Mouse (Mus musculus) heart, embryonic 15.5 days (tissue): ENCODE data around the gene Epha1. TPM values are rescaled to one million over a fixed set of nuclear protein-coding genes. Genes with fewer than 3 reads are reported as not detected.

Experiments
- ATAC-seq: fragments of 200-750 bp; cut with Nextera tagmentation; replicated peaks from 2 replicates; pipeline ENCODE4 v1.8.0; 2017; ENCODE audit warnings: low read depth, moderate TSS enrichment; ENCODE audit not compliant: insufficient number of reproducible peaks, insufficient read depth, low FRiP score
- H3K27ac ChIP-seq: fragments of 300-500 bp; sonication (generic); 2 replicates; pipeline ENCODE4 v1.5.1; 2015; ENCODE audit warnings: mild to moderate bottlenecking, inconsistent platforms
- H3K27me3 ChIP-seq: fragments of 300-500 bp; sonication (generic); 2 replicates; pipeline ENCODE4 v1.6.1; 2015; ENCODE audit warnings: inconsistent platforms
- H3K36me3 ChIP-seq: fragments of 300-500 bp; sonication (generic); 2 replicates; pipeline ENCODE4 v1.6.1; 2015; ENCODE audit warnings: mild to moderate bottlenecking, inconsistent platforms
- H3K4me1 ChIP-seq: fragments of 300-500 bp; sonication (generic); replicated peaks from 2 replicates; pipeline ENCODE4 v1.6.1; 2015; ENCODE audit warnings: inconsistent platforms
- H3K4me2 ChIP-seq: fragments of 300-500 bp; sonication (generic); 2 replicates; pipeline ENCODE4 v1.6.1; 2015; ENCODE audit warnings: inconsistent platforms, mild to moderate bottlenecking, moderate library complexity
- H3K4me3 ChIP-seq: fragments of 300-500 bp; sonication (generic); 2 replicates; pipeline ENCODE4 v1.5.1; 2015; ENCODE audit warnings: mild to moderate bottlenecking, inconsistent platforms
- H3K9ac ChIP-seq: fragments of 300-500 bp; sonication (generic); 2 replicates; pipeline ENCODE4 v1.6.1; 2015; ENCODE audit warnings: mild to moderate bottlenecking, inconsistent platforms
- H3K9me3 ChIP-seq: fragments of 300-500 bp; sonication (generic); replicated peaks from 2 replicates; pipeline ENCODE4 v1.6.1; 2016; ENCODE audit warnings: inconsistent platforms
- WGBS: fragments of 180-500 bp; shearing (Covaris S2); methylation state at CpG from one replicate; pipeline ENCODE4 v1.1.7; 2015; ENCODE audit warnings: mixed read lengths; 5-methylcytosine and 5-hydroxymethylcytosine counted together
- polyA plus RNA-seq: library from polyadenylated mRNA; unstranded; fragments of >200 nt; fragmentation: Nextera tagmentation; extraction: Ambion mirVana; gene quantifications from 2 replicates; pipeline ENCODE4 v1.2.1, GENCODE M21; 2015

Epha1 gene
- polyA plus RNA-seq, 1 experiment from 2014 or later: 2.2 TPM

DNA sequence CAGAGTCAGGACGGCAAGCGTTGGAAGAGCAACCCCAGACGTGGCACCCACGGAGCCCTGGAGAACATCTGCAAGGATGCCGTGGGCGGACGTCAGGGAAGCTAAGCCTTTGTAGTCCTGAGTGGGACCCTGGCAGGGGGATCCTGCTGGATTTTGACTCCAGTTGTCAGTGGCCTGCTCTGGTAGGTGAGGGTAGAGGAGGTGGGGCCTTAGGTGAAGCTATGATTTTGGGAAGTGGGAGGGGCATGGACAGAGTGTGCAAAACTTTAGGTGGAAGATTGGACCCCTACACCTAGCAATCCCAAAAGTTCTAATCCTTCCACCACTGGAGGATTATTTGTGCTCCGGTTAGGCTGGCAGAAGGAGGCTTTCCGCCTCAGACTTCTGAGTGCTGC is 650 bp downstream of the Epha1 start:
- H3K9me3 ChIP-seq: no peaks in the 10 kb centered on the region
- H3K4me1 ChIP-seq: peaks cover 67% of the 10 kb centered on the region
- H3K4me2 ChIP-seq: peak overlapping the region; percentile 91
- H3K27me3 ChIP-seq: no peaks in the 10 kb centered on the region
- H3K9ac ChIP-seq: peak overlapping the region; percentile 48
- H3K27ac ChIP-seq: peak overlapping the region; percentile 62
- 45% methylated on average over 9 of the region's 9 CpGs for WGBS
- peak overlapping the region; percentile 57 for H3K4me3 ChIP-seq
- no peak for ATAC-seq
- no peaks in the 10 kb centered on the region for H3K36me3 ChIP-seq

DNA sequence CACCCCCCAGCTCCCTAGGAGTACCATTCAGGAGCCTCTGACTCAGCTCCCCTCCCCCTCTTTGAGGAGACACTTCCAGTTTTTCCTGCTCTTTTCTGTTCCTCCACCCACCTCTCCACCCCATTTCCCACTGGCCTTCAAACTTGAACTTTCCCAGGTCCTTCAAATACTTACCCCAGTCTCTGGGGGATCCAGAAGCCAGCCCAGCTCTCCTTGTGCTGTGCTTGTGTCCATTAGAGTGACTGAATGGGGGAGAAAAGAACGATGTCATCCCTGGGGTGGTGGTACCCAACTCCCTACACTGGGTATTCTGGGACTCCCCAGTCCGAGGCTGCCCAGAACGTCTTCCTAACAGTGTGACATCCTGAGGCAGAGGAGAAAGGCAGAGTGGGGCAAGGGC is 1.1 kb downstream of the Epha1 start:
- WGBS: 39% methylated on average over 3 of the region's 3 CpGs
- ATAC-seq: no peak
- Histone ChIP-seq H3K9me3 (no peaks in the 10 kb centered on the region), H3K27me3 (no peaks in the 10 kb centered on the region), H3K4me2 (peak overlapping the region; percentile 91; the same call in 1 of the 2 replicates), H3K9ac (no peak overlapping the region), H3K4me1 (peaks cover 67% of the 10 kb centered on the region), H3K4me3 (peak overlapping the region; percentile 57; the same call in 1 of the 2 replicates), H3K36me3 (no peaks in the 10 kb centered on the region), H3K27ac (no peak overlapping the region)

DNA sequence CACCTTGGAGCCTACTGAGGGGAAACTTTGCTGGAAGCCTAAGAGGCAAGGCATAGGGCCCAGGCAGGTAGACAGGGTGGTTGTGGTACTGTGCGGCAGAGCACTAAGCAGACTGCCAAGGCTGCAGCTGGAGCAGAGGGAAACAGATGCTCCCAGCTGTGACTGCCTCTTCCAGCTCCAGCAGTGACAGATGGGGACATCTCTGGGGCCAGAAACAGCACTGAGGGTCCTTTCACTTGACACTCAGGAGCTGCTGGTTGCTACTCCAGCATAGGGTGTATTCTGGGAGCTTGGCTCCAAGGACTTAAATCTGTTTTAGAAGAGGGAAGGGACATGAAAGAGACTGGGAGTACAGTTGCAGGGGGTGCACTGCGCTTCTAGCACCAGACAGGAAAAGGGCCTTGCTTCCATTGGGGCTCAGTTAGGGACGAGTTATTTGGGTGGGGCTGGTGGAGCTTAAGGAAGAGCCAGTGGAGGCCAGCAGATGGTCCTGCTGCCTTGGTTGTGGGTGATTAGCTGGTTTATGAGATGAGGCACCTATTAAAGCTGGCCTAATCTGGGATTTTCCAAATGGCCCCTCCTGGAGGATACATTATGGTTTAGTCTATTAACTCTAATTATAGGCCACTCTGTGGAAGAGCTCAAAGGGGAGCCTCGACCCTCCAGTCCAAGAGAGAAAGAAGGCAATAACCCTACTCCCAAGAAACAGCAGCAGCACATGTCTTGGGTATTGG is 2.3 kb downstream of the Epha1 start:
- ATAC-seq: no peak
- no peak overlapping the region for H3K9ac ChIP-seq
- H3K4me1 ChIP-seq: peaks cover 56% of the 10 kb centered on the region
- no peaks in the 10 kb centered on the region for H3K27me3 ChIP-seq
- no peak overlapping the region for H3K4me3 ChIP-seq
- no peaks in the 10 kb centered on the region for H3K9me3 ChIP-seq
- H3K4me2 ChIP-seq: no peak overlapping the region
- 62% methylated on average over 4 of the region's 4 CpGs for WGBS
- H3K36me3 ChIP-seq: no peaks in the 10 kb centered on the region
- peak overlapping the region; percentile 18; the same call in 1 of the 2 replicates for H3K27ac ChIP-seq

DNA sequence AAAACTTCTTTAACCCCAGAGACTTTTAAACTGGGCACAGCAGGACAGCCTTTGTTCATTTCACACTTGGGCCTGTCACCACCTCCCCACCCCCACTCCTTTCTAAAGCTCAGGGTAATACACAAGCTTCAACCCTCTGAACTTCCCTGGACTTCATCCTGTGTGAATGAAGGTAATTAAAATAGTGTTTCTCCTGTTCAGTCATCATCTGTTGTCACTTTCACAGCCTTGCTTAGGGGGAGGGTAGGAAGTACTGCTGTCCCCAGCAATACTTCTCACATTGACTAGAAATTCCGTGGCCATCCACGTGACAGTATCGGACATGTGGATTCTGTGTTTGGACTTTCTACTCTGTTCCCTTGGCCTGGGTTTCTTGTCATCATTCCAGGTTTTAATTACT is 3.2 kb downstream of the Epha1 start:
- H3K4me1 ChIP-seq: peaks cover 47% of the 10 kb centered on the region

DNA sequence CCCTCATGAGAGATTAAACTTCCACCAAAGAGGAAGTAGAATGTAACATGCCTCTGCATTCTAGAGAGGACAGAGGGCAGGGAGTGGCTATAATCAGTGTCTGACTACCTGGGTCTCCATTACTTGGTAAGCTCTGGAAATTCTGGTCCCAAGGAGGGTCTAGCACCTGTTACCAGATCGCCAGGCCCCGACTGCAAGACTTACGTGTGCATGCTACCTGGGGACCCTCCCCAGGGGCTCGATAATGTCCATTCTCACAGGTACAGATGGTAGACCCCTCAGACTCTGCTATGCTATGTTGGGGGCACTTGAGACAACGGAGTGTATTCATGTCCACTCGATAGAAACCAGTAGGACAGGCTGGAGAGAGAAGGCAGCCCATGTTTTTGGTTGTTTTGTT is 7.9 kb downstream of the Epha1 start:
- Histone ChIP-seq H3K27ac (no peak overlapping the region), H3K4me1 (peaks cover 33% of the 10 kb centered on the region), H3K27me3 (no peaks in the 10 kb centered on the region), H3K9me3 (no peaks in the 10 kb centered on the region), H3K9ac (no peak overlapping the region), H3K4me2 (no peak overlapping the region), H3K36me3 (peaks cover 11% of the 10 kb centered on the region; the same call in 1 of the 2 replicates), H3K4me3 (no peak overlapping the region)
- 82% methylated on average over 6 of the region's 6 CpGs for WGBS
- no peak for ATAC-seq

More for the DNA sequence above, 3.2 kb downstream of the Epha1 start:
- peak overlapping the region; percentile 24; the same call in 1 of the 2 replicates for H3K27ac ChIP-seq
- H3K4me2 ChIP-seq: no peak overlapping the region
- no peak overlapping the region for H3K4me3 ChIP-seq
- no peaks in the 10 kb centered on the region for H3K36me3 ChIP-seq
- no peak; the same call in 1 of the 2 replicates for ATAC-seq
- WGBS: 21% methylated on average over 3 of the region's 3 CpGs
- H3K9ac ChIP-seq: no peak overlapping the region
- no peaks in the 10 kb centered on the region for H3K27me3 ChIP-seq
- no peaks in the 10 kb centered on the region for H3K9me3 ChIP-seq

DNA sequence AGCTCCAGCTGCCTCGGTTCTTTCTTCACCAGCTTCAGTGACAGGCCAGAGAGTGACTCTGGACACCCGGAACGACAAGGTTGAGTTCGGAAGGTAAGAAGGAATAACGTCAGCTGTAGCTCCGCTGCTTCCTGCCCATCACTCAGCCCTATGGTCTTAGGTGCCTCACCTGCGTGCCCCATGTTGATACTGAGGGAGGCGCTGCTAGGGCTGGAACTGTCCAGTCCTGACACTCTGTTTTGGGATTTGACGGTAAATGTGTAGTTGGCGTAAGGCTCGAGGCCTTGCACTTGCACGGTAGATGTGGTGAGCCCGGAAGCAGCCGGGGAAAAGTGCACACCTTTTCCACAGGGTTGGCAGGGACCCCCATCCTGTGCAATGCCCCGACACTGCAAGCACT is 8.5 kb downstream of the Epha1 start:
- 83% methylated on average over 15 of the region's 15 CpGs for WGBS
- H3K4me1 ChIP-seq: peaks cover 34% of the 10 kb centered on the region
- H3K9me3 ChIP-seq: no peaks in the 10 kb centered on the region
- H3K4me3 ChIP-seq: no peak overlapping the region
- no peaks in the 10 kb centered on the region for H3K27me3 ChIP-seq
- peaks cover 16% of the 10 kb centered on the region; the same call in 1 of the 2 replicates for H3K36me3 ChIP-seq
- H3K9ac ChIP-seq: no peak overlapping the region
- H3K27ac ChIP-seq: no peak overlapping the region
- H3K4me2 ChIP-seq: no peak overlapping the region
- ATAC-seq: no peak

DNA sequence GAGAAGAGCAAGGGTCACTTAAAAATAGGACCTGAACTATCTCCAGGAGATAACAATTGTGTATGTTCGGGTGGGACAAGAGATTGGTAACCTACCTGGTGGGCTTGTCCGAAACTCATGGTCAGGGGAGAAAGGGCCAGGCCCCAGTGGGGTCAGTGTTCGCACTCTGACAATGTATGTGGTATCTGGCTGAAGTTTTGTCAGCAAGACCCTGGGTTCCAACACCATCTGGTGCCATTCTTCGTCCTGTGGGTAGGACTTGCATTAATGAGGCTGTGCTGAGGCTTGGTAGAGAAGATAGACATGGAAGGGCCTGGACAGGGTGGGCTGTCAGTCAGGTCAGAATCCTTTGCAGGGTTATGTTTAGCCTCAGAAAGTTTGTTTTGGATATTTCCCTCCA is 9.0 kb downstream of the Epha1 start:
- Histone ChIP-seq H3K4me3 (no peak overlapping the region), H3K27me3 (no peaks in the 10 kb centered on the region), H3K27ac (no peak overlapping the region), H3K9me3 (no peaks in the 10 kb centered on the region), H3K4me2 (no peak overlapping the region), H3K36me3 (peaks cover 19% of the 10 kb centered on the region), H3K4me1 (peaks cover 36% of the 10 kb centered on the region), H3K9ac (no peak overlapping the region)
- 72% methylated on average over 4 of the region's 4 CpGs for WGBS
- ATAC-seq: no peak

DNA sequence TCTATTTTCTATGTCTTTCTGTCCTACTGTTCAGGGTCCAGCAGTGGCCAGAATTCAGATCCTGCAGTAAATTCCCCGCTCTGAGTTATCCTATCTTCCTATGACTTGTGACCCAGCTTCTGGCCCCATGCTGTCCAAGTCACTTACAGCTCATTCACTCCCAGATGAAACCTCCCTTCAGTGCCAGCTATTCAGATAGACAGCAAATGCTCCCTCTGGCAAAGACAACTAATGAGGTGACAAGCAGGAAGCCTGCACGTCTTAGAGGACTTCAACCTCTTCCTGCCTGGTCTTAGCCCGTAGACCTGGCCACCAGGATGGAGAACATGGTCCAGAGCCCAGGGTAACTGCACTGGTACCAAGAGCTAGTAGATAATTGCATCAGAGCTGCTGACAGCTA is 10.1 kb downstream of the Epha1 start:
- peaks cover 46% of the 10 kb centered on the region for H3K4me1 ChIP-seq

DNA sequence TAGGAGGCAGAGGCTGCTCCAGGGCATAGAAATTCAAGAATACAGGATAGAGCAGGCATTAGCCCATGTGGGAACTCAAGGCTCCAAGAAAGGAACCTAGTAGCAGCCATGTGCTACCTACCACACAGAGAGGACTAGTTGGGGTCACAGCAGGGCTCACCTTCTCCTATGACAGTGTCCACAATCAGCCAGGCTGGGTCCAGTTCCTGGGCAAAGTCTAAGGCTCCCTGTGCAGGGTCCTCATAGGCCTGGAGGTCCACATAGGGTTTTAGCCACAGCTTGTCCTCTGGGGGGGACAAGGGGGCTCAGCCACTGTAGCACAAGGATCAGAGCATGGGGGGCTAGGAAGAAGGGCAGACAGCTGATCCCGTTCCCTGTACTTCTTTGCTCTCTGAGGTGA is 10.6 kb downstream of the Epha1 start:
- Histone ChIP-seq H3K27me3 (no peaks in the 10 kb centered on the region), H3K27ac (peak overlapping the region; percentile 59), H3K36me3 (peaks cover 34% of the 10 kb centered on the region), H3K4me2 (no peak overlapping the region), H3K9ac (no peak overlapping the region), H3K9me3 (no peaks in the 10 kb centered on the region), H3K4me3 (no peak overlapping the region), H3K4me1 (peaks cover 50% of the 10 kb centered on the region)
- no peak; the same call in 1 of the 2 replicates for ATAC-seq
- WGBS: 57% methylated on average over 1 of the region's 1 CpGs

More for the DNA sequence above, 10.1 kb downstream of the Epha1 start:
- Histone ChIP-seq H3K27me3 (no peaks in the 10 kb centered on the region), H3K4me2 (no peak overlapping the region), H3K36me3 (peaks cover 30% of the 10 kb centered on the region), H3K9me3 (no peaks in the 10 kb centered on the region), H3K9ac (no peak overlapping the region), H3K27ac (peak overlapping the region; percentile 59; the same call in 1 of the 2 replicates), H3K4me3 (no peak overlapping the region)
- 34% methylated on average over 3 of the region's 3 CpGs for WGBS
- ATAC-seq: no peak

DNA sequence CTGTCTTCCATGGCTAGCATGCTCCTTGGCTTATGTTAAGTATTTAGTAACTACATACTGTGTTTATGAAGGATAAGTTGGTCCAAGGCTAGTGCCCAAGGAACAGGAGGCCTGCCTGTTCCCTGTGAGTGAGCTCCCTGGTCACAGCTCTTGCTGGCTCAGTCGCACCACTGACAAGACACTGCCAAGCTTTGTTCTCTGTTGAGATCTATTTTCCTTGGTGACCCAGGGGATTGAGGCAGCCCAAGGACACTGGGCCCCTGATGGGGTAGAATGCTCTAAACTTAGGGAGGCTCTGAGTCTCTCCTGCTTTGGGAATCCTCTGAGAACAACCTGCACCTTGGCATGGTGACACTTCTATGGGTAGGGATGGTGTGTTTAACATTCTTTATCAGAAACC is 11.0 kb downstream of the Epha1 start:
- 30% methylated on average over 1 of the region's 1 CpGs for WGBS
- no peak overlapping the region for H3K4me2 ChIP-seq
- H3K27ac ChIP-seq: peak overlapping the region; percentile 59
- ATAC-seq: no peak
- no peak overlapping the region for H3K9ac ChIP-seq
- H3K9me3 ChIP-seq: no peaks in the 10 kb centered on the region
- H3K4me3 ChIP-seq: no peak overlapping the region
- peaks cover 39% of the 10 kb centered on the region for H3K36me3 ChIP-seq
- peaks cover 55% of the 10 kb centered on the region for H3K4me1 ChIP-seq
- H3K27me3 ChIP-seq: no peaks in the 10 kb centered on the region

DNA sequence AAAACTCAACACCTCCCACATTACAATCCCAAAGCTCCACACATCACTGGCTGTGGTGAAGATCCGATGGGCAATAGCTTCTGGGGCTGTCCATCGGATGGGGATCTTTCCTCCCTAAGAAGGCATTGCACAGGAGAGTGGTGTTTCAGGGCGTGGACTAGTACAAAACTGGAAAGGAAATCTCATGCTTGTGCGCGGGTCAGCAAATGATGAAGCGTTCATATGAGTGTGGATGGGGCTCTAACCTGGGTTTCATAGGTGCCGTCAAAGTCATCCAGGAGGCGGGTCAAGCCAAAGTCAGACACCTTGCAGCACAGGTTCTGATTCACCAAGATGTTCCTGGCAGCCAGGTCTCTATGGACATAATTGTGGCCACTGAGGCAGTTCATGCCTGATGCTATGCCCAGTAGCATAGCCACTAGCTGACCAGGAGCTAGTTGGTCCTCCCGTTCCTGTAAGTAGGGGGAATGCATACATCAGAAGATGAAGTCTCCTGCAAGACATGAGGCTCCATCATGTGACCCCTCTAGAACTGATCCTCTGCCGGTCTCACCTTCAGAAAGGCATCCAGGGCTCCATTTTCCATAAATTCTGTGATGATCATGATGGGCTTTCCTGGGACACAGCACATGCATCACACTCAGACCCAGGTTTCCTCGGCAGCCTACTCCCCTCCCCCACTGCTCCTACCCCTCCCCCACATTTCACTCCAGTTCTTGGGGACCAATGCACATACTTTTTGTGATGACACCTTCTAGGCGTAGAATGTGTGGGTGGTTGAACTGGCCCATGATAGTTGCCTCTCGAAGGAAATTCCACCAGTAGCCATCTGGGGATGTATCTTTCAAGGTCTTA is 11.8 kb downstream of the Epha1 start:
- no peak for ATAC-seq
- peak overlapping the region; percentile 79 for H3K27ac ChIP-seq
- H3K4me1 ChIP-seq: peaks cover 63% of the 10 kb centered on the region
- H3K4me2 ChIP-seq: no peak overlapping the region
- no peaks in the 10 kb centered on the region for H3K27me3 ChIP-seq
- no peaks in the 10 kb centered on the region for H3K9me3 ChIP-seq
- H3K36me3 ChIP-seq: peaks cover 47% of the 10 kb centered on the region
- no peak overlapping the region for H3K4me3 ChIP-seq
- H3K9ac ChIP-seq: no peak overlapping the region
- 82% methylated on average over 13 of the region's 13 CpGs for WGBS
